Mouse (Mus musculus) thymus, adult 2 months (tissue): ENCODE measurements around the gene Ppfia3. TPM values are rescaled to one million over a fixed set of nuclear protein-coding genes. Genes with fewer than 3 reads are reported as not detected.

Experiments
- DNase-seq: peaks from one replicate; pipeline ENCODE4 v3.0.0; 2021
- H3K27ac ChIP-seq: fragments of 200-500 bp; 2 replicates; pipeline ENCODE4 v1.5.1; 2012; ENCODE audit warnings: low read length, control low read depth; ENCODE audit not compliant: control insufficient read depth, insufficient read depth
- H3K27me3 ChIP-seq: fragments of 200-500 bp; 2 replicates; pipeline ENCODE4 v1.6.1; 2012; ENCODE audit warnings: mild to moderate bottlenecking, low read length, moderate library complexity, mixed read lengths; ENCODE audit not compliant: control insufficient read depth, insufficient read depth
- H3K36me3 ChIP-seq: fragments of 200-500 bp; 2 replicates; pipeline ENCODE4 v1.6.1; 2012; ENCODE audit warnings: mild to moderate bottlenecking, low read length, moderate library complexity; ENCODE audit not compliant: control insufficient read depth, insufficient read depth
- H3K4me1 ChIP-seq: fragments of 200-500 bp; replicated peaks from 2 replicates; pipeline ENCODE4 v1.6.1; 2012; ENCODE audit warnings: low read length; ENCODE audit not compliant: control insufficient read depth, insufficient read depth
- H3K4me3 ChIP-seq: fragments of 200-500 bp; 2 replicates; pipeline ENCODE4 v1.5.1; 2012; ENCODE audit warnings: mild to moderate bottlenecking, low read length, control low read depth, moderate library complexity; ENCODE audit not compliant: control insufficient read depth, insufficient read depth
- CTCF ChIP-seq: fragments of 200-500 bp; IDR thresholded peaks from 2 replicates; pipeline ENCODE4 v1.5.1; 2012; ENCODE audit warnings: mild to moderate bottlenecking, control low read depth, low read length, moderate library complexity, borderline replicate concordance; ENCODE audit not compliant: control insufficient read depth, poor library complexity, insufficient read depth; ENCODE audit errors: extremely low read depth
- POLR2A ChIP-seq: fragments of 200-500 bp; IDR thresholded peaks from 2 replicates; pipeline ENCODE4 v1.6.1; 2012; ENCODE audit warnings: mild to moderate bottlenecking, low read length, control low read depth, moderate library complexity; ENCODE audit not compliant: control insufficient read depth, poor library complexity, insufficient read depth; ENCODE audit errors: extremely low read depth
- WGBS: fragments of 180-500 bp; shearing (Covaris S2); methylation state at CpG from one replicate; pipeline ENCODE4 v1.1.7; 2018; 5-methylcytosine and 5-hydroxymethylcytosine counted together
- polyA plus RNA-seq: library from polyadenylated mRNA; depleted of rRNA; stranded (reverse); fragments of >200 nt; gene quantifications from 2 replicates; pipeline ENCODE4 v1.2.3, GENCODE M21; 2012

The Ppfia3 gene
- polyA plus RNA-seq, 1 experiment: 0.65 TPM

DNA sequence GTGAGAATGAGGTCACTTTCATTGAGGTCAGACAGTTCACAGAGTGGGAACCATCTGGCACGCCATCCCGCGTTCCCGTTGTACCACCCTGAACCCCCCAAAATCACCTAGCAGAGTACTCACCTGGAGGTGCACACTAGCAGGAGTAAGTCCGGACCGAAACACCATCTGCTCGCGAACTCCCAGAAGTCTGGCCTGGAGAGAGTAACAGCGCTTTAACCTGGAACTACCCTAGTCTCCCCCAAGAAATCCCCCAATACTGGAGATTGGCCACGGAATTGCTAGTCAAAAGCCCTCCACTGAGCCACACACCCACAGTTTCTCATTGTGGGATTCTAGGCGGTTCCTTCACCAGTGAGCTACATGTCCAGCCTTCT lies 26.8 kb downstream of the Ppfia3 start:
- TF ChIP-seq CTCF (no peak), POLR2A (no peak)
- Histone ChIP-seq H3K36me3 (no peaks in the 10 kb centered on the region), H3K27ac (no peak overlapping the region), H3K4me3 (no peak overlapping the region), H3K4me1 (peaks cover 25% of the 10 kb centered on the region), H3K27me3 (peaks cover 12% of the 10 kb centered on the region; the same call in 1 of the 2 replicates)
- DNase-seq: no peak
- 8% methylated on average over 11 of the region's 11 CpGs for WGBS

DNA sequence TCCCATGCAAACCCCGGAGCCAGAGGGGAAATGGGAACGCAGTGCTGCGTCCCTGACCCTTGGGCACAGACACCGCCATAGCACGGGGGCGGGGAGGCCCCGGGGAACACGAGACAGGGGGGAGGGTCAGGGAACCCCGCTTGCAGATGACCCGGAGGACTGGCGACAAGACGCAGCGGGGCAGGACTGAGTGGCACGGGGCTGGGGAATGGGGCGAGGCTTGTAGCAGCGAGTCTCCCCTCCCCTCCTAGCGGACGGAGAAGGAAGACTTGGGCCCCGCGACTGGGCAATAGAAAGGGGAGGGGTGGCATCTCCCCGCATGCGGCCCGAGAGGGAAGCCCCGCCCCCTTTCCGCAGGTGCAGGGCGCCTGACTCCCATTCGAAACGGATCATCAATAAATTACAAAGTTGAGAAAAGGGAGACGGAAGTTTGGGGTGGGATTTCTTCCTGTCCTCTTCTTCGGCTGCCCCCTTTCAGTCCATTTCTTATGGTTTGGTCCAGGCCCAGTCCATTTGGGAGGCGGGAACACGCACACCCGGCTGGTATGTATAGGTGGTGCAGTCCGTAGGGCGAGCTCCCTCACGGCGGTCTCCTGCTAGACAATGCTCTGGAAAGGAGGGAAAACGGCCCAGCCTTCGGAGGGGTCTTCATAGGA lies 27.3 kb downstream of the Ppfia3 start:
- Histone ChIP-seq H3K36me3 (no peaks in the 10 kb centered on the region), H3K27ac (no peak overlapping the region), H3K4me1 (peaks cover 25% of the 10 kb centered on the region), H3K27me3 (peaks cover 12% of the 10 kb centered on the region; the same call in 1 of the 2 replicates), H3K4me3 (peak overlapping the region; percentile 10; the same call in 1 of the 2 replicates)
- TF ChIP-seq POLR2A (no peak), CTCF (no peak)
- DNase-seq: peak; percentile 25
- 1% methylated on average over 39 of the region's 39 CpGs for WGBS

DNA sequence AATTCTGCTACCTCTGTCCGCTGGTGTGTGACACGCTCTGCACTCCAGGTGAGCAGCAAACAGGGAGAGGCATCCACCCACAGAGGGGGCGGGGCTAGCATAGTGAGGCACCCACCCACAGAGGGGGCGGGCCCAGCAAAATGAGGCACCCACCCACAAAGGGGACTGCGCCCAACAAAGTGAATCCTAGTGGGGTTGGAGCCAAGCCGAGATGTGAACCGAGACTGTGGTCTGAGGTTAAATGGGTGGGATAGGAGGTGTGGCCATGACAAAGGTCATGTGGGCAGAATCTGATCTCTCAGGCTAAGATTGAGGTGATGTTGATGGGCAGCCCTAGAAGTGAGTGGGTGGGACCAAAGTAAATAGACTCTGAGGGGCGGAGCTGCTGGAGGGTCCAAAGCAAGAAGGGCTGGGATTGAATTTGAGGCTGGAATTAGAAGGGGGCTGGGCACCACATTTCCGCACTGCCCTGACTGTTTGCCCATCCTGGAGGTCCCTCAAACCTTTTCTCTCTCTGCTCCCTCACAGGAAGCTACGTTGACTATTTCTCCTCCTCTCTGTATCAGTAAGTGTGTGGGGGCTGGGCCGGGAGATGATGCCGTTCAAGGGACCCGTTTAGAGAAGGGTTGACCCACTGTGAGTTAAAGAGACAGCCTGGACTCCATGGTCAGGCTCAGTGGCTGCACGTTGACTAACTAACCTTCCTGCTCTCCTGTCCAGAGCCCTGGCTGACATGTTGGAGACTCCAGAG lies 28.5 kb downstream of the Ppfia3 start:
- Histone ChIP-seq H3K36me3 (no peaks in the 10 kb centered on the region), H3K4me1 (peaks cover 27% of the 10 kb centered on the region), H3K4me3 (no peak overlapping the region), H3K27me3 (peaks cover 12% of the 10 kb centered on the region; the same call in 1 of the 2 replicates), H3K27ac (no peak overlapping the region)
- DNase-seq: peak; percentile 35
- 5% methylated on average over 14 of the region's 14 CpGs for WGBS
- TF ChIP-seq POLR2A: no peak
- TF ChIP-seq CTCF: no peak

DNA sequence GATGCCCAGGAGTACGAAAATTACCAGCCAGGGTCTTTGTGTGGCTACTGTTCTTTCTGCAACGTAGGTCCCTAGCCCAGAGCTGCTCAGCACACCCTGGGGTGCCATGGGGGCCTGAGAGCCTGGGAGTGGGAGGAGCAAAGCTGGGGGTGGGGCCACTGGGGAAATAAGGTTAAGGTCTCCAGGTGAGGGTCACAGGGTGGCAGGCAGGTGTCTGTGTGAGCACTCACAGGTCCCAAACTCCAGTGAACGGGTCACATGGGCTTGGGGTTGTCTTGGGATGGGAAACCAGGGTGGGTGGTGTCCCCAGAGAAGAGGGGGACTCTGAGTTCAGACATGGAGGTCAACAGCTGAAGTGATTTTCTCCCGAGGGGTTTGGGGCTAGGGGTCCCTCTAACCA lies 29.4 kb downstream of the Ppfia3 start:
- Histone ChIP-seq H3K4me1 (peaks cover 34% of the 10 kb centered on the region), H3K36me3 (no peaks in the 10 kb centered on the region), H3K27me3 (peaks cover 12% of the 10 kb centered on the region; the same call in 1 of the 2 replicates), H3K27ac (no peak overlapping the region), H3K4me3 (no peak overlapping the region)
- no peak for TF ChIP-seq CTCF
- TF ChIP-seq POLR2A: no peak
- no peak for DNase-seq
- 26% methylated on average over 4 of the region's 4 CpGs for WGBS

DNA sequence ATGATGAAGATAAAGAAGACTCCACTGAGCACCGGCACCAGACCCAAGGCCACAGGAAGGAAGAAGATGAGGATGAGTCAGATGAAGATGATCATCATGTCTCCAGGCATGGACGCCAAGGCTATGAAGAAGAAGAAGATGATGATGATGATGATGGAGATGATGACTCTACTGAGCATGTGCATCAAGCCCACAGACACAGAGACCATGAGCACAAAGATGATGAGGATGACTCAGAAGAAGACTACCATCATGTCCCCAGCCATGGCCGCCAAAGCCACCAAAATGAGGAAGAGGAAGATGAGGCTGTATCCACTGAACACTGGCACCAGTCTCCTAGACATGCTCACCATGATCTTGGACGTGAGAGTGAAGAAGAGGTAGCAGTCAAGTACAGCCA lies 30.5 kb downstream of the Ppfia3 start:
- Histone ChIP-seq H3K27me3 (peaks cover 12% of the 10 kb centered on the region; the same call in 1 of the 2 replicates), H3K4me3 (no peak overlapping the region), H3K36me3 (no peaks in the 10 kb centered on the region), H3K4me1 (peaks cover 34% of the 10 kb centered on the region), H3K27ac (no peak overlapping the region)
- WGBS: 80% methylated on average over 4 of the region's 4 CpGs
- TF ChIP-seq CTCF (no peak), POLR2A (no peak)
- no peak for DNase-seq

DNA sequence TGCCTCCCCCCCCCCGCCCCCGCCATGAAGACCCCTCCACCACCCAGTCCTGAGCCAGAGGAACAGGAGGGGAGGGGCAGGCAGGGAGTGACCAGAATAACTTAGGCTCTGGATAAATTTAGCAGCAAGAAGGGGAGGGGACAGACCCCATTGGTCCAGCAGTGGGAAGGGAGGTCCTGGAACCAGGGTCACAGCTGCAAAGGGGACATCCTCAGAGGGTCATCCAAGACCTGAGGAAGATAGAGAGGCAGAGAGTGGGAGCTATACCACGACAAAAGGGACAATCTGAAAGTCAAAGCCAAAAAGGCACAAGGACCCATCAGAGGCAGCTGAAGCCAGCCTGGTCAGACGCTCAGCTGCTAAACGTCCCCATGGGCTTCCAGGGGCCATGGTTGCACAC lies 31.8 kb downstream of the Ppfia3 start, which contains the start of gene Hrc:
TSS of gene Hrc (plus strand) at position 235 of the 400 bp plus-strand sequence.
- Histone ChIP-seq H3K27ac (no peak within 1 kb of the TSS), H3K4me1 (peaks cover 28% of the 10 kb centered on the region), H3K36me3 (no peaks in the 10 kb centered on the region), H3K27me3 (peaks cover 12% of the 10 kb centered on the region; the same call in 1 of the 2 replicates), H3K4me3 (no peak within 1 kb of the TSS)
- 76% methylated on average over 5 of the region's 5 CpGs for WGBS
- DNase-seq: no peak
- TF ChIP-seq POLR2A (no peak), CTCF (no peak)

DNA sequence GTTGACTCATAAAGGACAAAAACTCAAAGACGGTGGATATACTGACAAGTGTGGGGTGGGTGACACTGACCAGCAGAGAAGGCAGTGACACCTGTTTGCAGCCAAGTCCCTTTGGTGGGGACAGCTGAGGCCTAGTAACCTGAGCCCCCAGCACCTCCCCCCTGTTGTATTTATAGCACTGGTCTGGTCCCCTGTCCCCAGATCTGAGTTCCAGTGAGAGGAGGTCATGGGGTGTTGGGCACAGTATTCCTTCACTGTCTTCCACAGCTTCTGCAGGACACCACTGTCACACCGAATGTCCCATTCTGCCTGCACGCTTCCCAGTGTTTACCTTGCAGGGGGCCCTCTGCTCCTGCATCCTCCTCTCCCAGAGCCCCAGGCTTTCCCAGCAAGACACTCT lies 32.2 kb downstream of the Ppfia3 start:
- H3K4me3 ChIP-seq: no peak overlapping the region
- DNase-seq: no peak
- H3K27me3 ChIP-seq: peaks cover 12% of the 10 kb centered on the region; the same call in 1 of the 2 replicates
- H3K36me3 ChIP-seq: no peaks in the 10 kb centered on the region
- WGBS: 90% methylated on average over 3 of the region's 3 CpGs
- H3K27ac ChIP-seq: no peak overlapping the region
- peaks cover 24% of the 10 kb centered on the region for H3K4me1 ChIP-seq
- TF ChIP-seq CTCF: no peak
- TF ChIP-seq POLR2A: no peak
